In the genomic region with DNA sequence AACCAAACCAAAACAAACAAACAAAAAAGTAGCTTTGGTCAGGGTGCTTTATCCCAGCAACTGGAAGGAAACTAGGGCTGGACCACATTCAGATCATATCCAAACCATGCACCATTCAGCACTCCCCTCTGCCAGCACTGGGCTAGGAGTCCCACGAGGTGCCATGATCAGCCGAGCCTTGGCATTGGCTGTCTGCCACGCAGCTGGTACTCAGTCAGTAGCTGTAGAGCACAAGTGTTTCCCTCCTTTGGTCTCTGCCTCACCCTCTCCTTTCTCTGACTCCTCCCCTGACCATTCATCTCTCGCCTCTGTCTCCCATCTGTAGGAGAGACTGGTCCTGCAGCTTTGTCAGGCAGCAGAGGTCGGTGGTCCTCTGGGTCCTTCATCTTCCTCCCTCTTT, we compare ENCODE assay signal across 31 mouse cellular contexts. TPM values are rescaled to one million over a fixed set of nuclear protein-coding genes. Genes with fewer than 3 reads are reported as not detected.
DNase-seq lines count a peak whose midpoint lies in the region; ATAC-seq and TF ChIP-seq lines count a peak whose summit lies in the region.
"Had no signal": no experiment of that assay in that cellular context is flagged by ENCODE, and none has a peak within 500 bp of the region (broad histone marks: within the 10 kb centered on the region; RNA-seq: fewer than 3 reads in every experiment).

No protein-coding gene starts in this region.

- H3K9ac ChIP-seq in midbrain, postnatal 0 days (replicated peaks; ENCODE audit: low read length, poor library complexity, severe bottlenecking), result no peak overlapping the region
- no peak overlapping the region for H3K9ac ChIP-seq in midbrain, embryonic 11.5 days (ENCODE audit: low read length)
- H3K9ac ChIP-seq: heart, embryonic 12.5 days; heart, embryonic 15.5 days; hindbrain, embryonic 14.5 days had no signal

- no peaks in the 10 kb centered on the region for H3K36me3 ChIP-seq in midbrain, postnatal 0 days (ENCODE audit: insufficient read depth, low read length)
- H3K36me3 ChIP-seq in midbrain, embryonic 11.5 days (ENCODE audit: control insufficient read depth, insufficient read depth, low read length), result no peaks in the 10 kb centered on the region
- H3K36me3 ChIP-seq: forebrain, embryonic 10.5 days; heart, embryonic 12.5 days; heart, embryonic 15.5 days; hindbrain, embryonic 10.5 days had no signal

- H3K27me3 ChIP-seq in midbrain, postnatal 0 days (ENCODE audit: insufficient read depth, low read length), result peaks cover 25% of the 10 kb centered on the region
- H3K27me3 ChIP-seq in midbrain, embryonic 11.5 days (ENCODE audit: control insufficient read depth, insufficient read depth, low read length), result peaks cover 12% of the 10 kb centered on the region

- no peak for TF ChIP-seq CTCF in midbrain, postnatal 0 days (IDR thresholded peaks at IDR 0.05)

- H3K27ac ChIP-seq in midbrain, postnatal 0 days (ENCODE audit: low read depth, low read length), result no peak overlapping the region
- no peak overlapping the region for H3K27ac ChIP-seq in midbrain, embryonic 11.5 days (ENCODE audit: low read depth, low read length)
- H3K27ac ChIP-seq: forebrain, embryonic 10.5 days; heart, embryonic 15.5 days; hindbrain, embryonic 10.5 days; hindbrain, embryonic 14.5 days had no signal

- H3K4me3 ChIP-seq in midbrain, postnatal 0 days (ENCODE audit: low read depth, low read length), result no peak overlapping the region
- H3K4me3 ChIP-seq in midbrain, embryonic 11.5 days (ENCODE audit: low read depth, low read length), result no peak overlapping the region
- H3K4me3 ChIP-seq: forebrain, embryonic 10.5 days; heart, embryonic 12.5 days; heart, embryonic 15.5 days; hindbrain, embryonic 10.5 days had no signal

- intact Hi-C loops in gastrocnemius, postnatal 36 days (cut with DNase I), result no loop called here

- no peak for ATAC-seq in midbrain, postnatal 0 days (ENCODE audit: low FRiP score)
- no peak for ATAC-seq in midbrain, embryonic 11.5 days (ENCODE audit: low FRiP score)
- ATAC-seq: forebrain, embryonic 16.5 days; intestine, postnatal 0 days; Patski had no signal

- 58% methylated on average over 5 of the region's 5 CpGs for WGBS in midbrain, postnatal 0 days
- 78% methylated on average over 5 of the region's 5 CpGs for WGBS in midbrain, embryonic 11.5 days

- DNase-seq in adrenal gland, postnatal 36 days, result peak; percentile 17 to 21
- DNase-seq in adrenal gland, adult 8-10 months, result no peak
- peak; percentile 49 for DNase-seq in gastrocnemius, postnatal 10 days
- DNase-seq in gastrocnemius, postnatal 36 days, result no peak
- DNase-seq in midbrain, postnatal 0 days (ENCODE audit: low spot score), result peak; percentile 49
- DNase-seq in midbrain, embryonic 11.5 days (ENCODE audit: low spot score, missing footprints), result no peak
- DNase-seq in MN1 (ENCODE audit: low spot score), result peak; percentile 46
- DNase-seq in kidney, postnatal 25 days, result no peak
- DNase-seq: adrenal gland, postnatal 14 days; cerebellum, adult 18-20 months; cerebellum, adult 9-10 months; cerebellum, postnatal 14 days; heart, adult 11 months; heart, postnatal 10 days; heart, postnatal 36 days had no signal

- no peaks in the 10 kb centered on the region for H3K9me3 ChIP-seq in midbrain, postnatal 0 days (ENCODE audit: low read length)
- H3K9me3 ChIP-seq in midbrain, embryonic 11.5 days (ENCODE audit: control insufficient read depth, low read length), result no peaks in the 10 kb centered on the region
- H3K9me3 ChIP-seq: forebrain, embryonic 10.5 days; heart, embryonic 12.5 days; heart, embryonic 15.5 days; hindbrain, embryonic 10.5 days had no signal

- no peak overlapping the region for H3K4me2 ChIP-seq in midbrain, postnatal 0 days (ENCODE audit: low read depth, low read length, poor library complexity, severe bottlenecking)
- H3K4me2 ChIP-seq in midbrain, embryonic 11.5 days, result no peak overlapping the region
- H3K4me2 ChIP-seq: heart, embryonic 12.5 days; heart, embryonic 15.5 days; hindbrain, embryonic 14.5 days had no signal

- H3K4me1 ChIP-seq in midbrain, postnatal 0 days (ENCODE audit: insufficient read depth, low read length), result no peaks in the 10 kb centered on the region
- peaks cover 8% of the 10 kb centered on the region for H3K4me1 ChIP-seq in midbrain, embryonic 11.5 days (ENCODE audit: control insufficient read depth, insufficient read depth, low read length)

RNA-seq across cellular contexts. Expression of gene Sost, which starts 9.3 kb away (rescaled TPM):
- total RNA-seq in adrenal gland, postnatal 36 days (2021), result not detected
- not detected for total RNA-seq in adrenal gland, adult 8-10 months (2022)
- under 1 TPM in 1 of 2 experiments, not detected in 1; 0.41 TPM for total RNA-seq in gastrocnemius, postnatal 10 days (2021)
- not detected for total RNA-seq in gastrocnemius, postnatal 36 days (2021)
- total RNA-seq in midbrain, postnatal 0 days (2014; rRNA removed), result 0.11 TPM in 1 of 2 replicates, not detected in the other
- 0.12 TPM in 1 of 2 replicates, not detected in the other for polyA plus RNA-seq in midbrain, postnatal 0 days (2015; fragmentation: Nextera tagmentation; extraction: Ambion mirVana)
- polyA plus RNA-seq in midbrain, embryonic 11.5 days (2014; fragmentation: Nextera tagmentation; extraction: Ambion mirVana), result not detected in 2 replicates
- total RNA-seq: adrenal gland, adult 18-20 months; adrenal gland, postnatal 14 days; ES-E14; gastrocnemius, adult 8-10 months had no signal
- polyA plus RNA-seq: embryonic facial prominence, embryonic 11.5 days; embryonic facial prominence, embryonic 14.5 days; forebrain, embryonic 10.5 days; forebrain, embryonic 16.5 days; hindbrain, embryonic 14.5 days; intestine, embryonic 14.5 days; intestine, postnatal 0 days; Patski had no signal

RNA-seq across cellular contexts. Expression of gene Cfap97d1, which starts 26.6 kb away (rescaled TPM):
- total RNA-seq in adrenal gland, postnatal 36 days (2021), result not detected
- not detected for total RNA-seq in adrenal gland, adult 8-10 months (2022)
- not detected for total RNA-seq in gastrocnemius, postnatal 10 days (2021)
- total RNA-seq in gastrocnemius, postnatal 36 days (2021), result not detected
- not detected in 2 replicates for total RNA-seq in midbrain, postnatal 0 days (2014; rRNA removed)
- polyA plus RNA-seq in midbrain, postnatal 0 days (2015; fragmentation: Nextera tagmentation; extraction: Ambion mirVana), result not detected in 2 replicates
- not detected in 2 replicates for polyA plus RNA-seq in midbrain, embryonic 11.5 days (2014; fragmentation: Nextera tagmentation; extraction: Ambion mirVana)
- total RNA-seq: adrenal gland, adult 18-20 months; adrenal gland, postnatal 14 days; ES-E14; gastrocnemius, adult 8-10 months; gastrocnemius, postnatal 4 days; heart, adult 8-10 months; heart, postnatal 10 days; heart, postnatal 36 days had no signal
- polyA plus RNA-seq: embryonic facial prominence, embryonic 11.5 days; embryonic facial prominence, embryonic 14.5 days; forebrain, embryonic 10.5 days; forebrain, embryonic 16.5 days; heart, embryonic 12.5 days; heart, embryonic 15.5 days; hindbrain, embryonic 10.5 days; hindbrain, embryonic 14.5 days; intestine, embryonic 14.5 days; intestine, postnatal 0 days; Patski had no signal

RNA-seq across cellular contexts. Expression of gene Dusp3, which starts 29.3 kb away (rescaled TPM):
- 100 to 1,000 TPM in 1 of 2 experiments, 10 to 100 TPM in 1; 98.6 to 132 TPM for total RNA-seq in adrenal gland, postnatal 36 days (2021)
- total RNA-seq in adrenal gland, adult 8-10 months (2022), result 100 to 1,000 TPM; 110 to 201 (median 145) TPM
- total RNA-seq in gastrocnemius, postnatal 10 days (2021), result 100 to 1,000 TPM; 122 to 136 TPM
- 100 to 1,000 TPM; 126 to 167 TPM for total RNA-seq in gastrocnemius, postnatal 36 days (2021)
- total RNA-seq in midbrain, postnatal 0 days (2014; rRNA removed), result 36.3 and 54.3 TPM in 2 replicates
- polyA plus RNA-seq in midbrain, postnatal 0 days (2015; fragmentation: Nextera tagmentation; extraction: Ambion mirVana), result 44.1 and 48.5 TPM in 2 replicates
- 11.1 and 11.6 TPM in 2 replicates for polyA plus RNA-seq in midbrain, embryonic 11.5 days (2014; fragmentation: Nextera tagmentation; extraction: Ambion mirVana)

Comparison
In these comparisons a context has a peak if more than half of its experiments do, and no peak if none do; other contexts are left out.
1. DNase-seq: peak in adrenal gland, postnatal 36 days (2 of 2), gastrocnemius, postnatal 10 days (single experiment), midbrain, postnatal 0 days (single experiment) and MN1 (single experiment); none in adrenal gland, adult 8-10 months (single experiment), gastrocnemius, postnatal 36 days (0 of 2), midbrain, embryonic 11.5 days (single experiment) and kidney, postnatal 25 days (0 of 2).